Mouse (Mus musculus): ENCODE data around the gene Scamp1.

DNA sequence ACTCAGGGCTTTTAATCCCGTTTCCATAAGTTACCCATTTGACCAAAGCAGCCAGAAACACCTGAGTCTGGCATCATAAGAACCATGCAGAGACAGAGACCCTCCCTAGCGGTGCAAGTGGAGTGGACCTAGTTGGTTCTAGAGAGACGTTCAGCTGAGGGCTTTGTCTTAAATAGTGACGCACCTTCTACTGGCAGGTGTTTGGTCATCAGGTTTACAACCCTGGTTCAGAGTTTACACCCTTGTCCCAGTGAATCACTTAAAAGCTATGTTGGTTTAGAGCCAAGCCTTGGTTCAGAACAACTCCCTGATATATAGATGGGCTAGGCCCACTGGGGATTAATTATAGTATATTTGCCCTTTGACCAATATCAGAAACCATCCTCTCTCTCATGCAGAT lies 92.4 kb downstream of the Scamp1 start:
- TF ChIP-seq GATA1 (IDR thresholded peaks at IDR 0.05; ENCODE audit: borderline replicate concordance, low read length) = no peak
- no peak for TF ChIP-seq FLI1 (IDR thresholded peaks at IDR 0.05; ENCODE audit: low read length)
